Mouse (Mus musculus): Measurements from ENCODE around the gene Cplane1. TPM values are rescaled to one million over a fixed set of nuclear protein-coding genes. Genes with fewer than 3 reads are reported as not detected.
"Not testable (repeated sequence)": the region's sequence is repeated elsewhere in the genome, so short reads cannot be mapped to it uniquely, and the experiment has no call there.

Cplane1 gene
- polyA plus RNA-seq, 1 experiment from 2014 or later: 11.1 TPM

GRCm38 (mm10) chr15:8200317-8200716, 31.4 kb downstream of the Cplane1 start:
- Histone ChIP-seq H3K27ac (ENCODE audit: low read depth, low read length) (no peak overlapping the region), H3K4me1 (ENCODE audit: control insufficient read depth, insufficient read depth, low read length) (no peaks in the 10 kb centered on the region), H3K9ac (ENCODE audit: low read length) (no peak overlapping the region), H3K27me3 (ENCODE audit: control insufficient read depth, insufficient read depth, low read length) (no peaks in the 10 kb centered on the region), H3K36me3 (ENCODE audit: control insufficient read depth, insufficient read depth, low read length) (peaks cover 19% of the 10 kb centered on the region), H3K4me3 (ENCODE audit: low read depth, low read length) (no peak overlapping the region), H3K9me3 (ENCODE audit: control insufficient read depth, low read length) (no peaks in the 10 kb centered on the region), H3K4me2 (ENCODE audit: low read depth) (no peak overlapping the region)
- no peak for DNase-seq (ENCODE audit: low spot score)
- no peak for ATAC-seq (ENCODE audit: insufficient read depth, low FRiP score, low TSS enrichment)

- 90% methylated on average over 6 of the region's 6 CpGs for WGBS
- no peaks in the 10 kb centered on the region for H3K9me3 ChIP-seq (ENCODE audit: control insufficient read depth, low read length)
- no peaks in the 10 kb centered on the region for H3K27me3 ChIP-seq (ENCODE audit: control insufficient read depth, insufficient read depth, low read length)
- ATAC-seq (ENCODE audit: insufficient read depth, low FRiP score, low TSS enrichment) (no peak), DNase-seq (ENCODE audit: low spot score) (no peak)
- H3K4me2 ChIP-seq (ENCODE audit: low read depth): no peak overlapping the region
- H3K27ac ChIP-seq (ENCODE audit: low read depth, low read length): no peak overlapping the region
- no peak overlapping the region for H3K4me3 ChIP-seq (ENCODE audit: low read depth, low read length)
- peaks cover 9% of the 10 kb centered on the region for H3K36me3 ChIP-seq (ENCODE audit: control insufficient read depth, insufficient read depth, low read length)
- H3K9ac ChIP-seq (ENCODE audit: low read length): no peak overlapping the region
- H3K4me1 ChIP-seq (ENCODE audit: control insufficient read depth, insufficient read depth, low read length): no peaks in the 10 kb centered on the region
Observed at GRCm38 (mm10) chr15:8208362-8208761, 39.5 kb downstream of the Cplane1 start.

- no peak overlapping the region for H3K4me3 ChIP-seq (ENCODE audit: low read depth, low read length)
- peaks cover 5% of the 10 kb centered on the region; the same call in 1 of the 2 replicates for H3K36me3 ChIP-seq (ENCODE audit: control insufficient read depth, insufficient read depth, low read length)
- no peak overlapping the region for H3K4me2 ChIP-seq (ENCODE audit: low read depth)
- WGBS: 93% methylated on average over 13 of the region's 13 CpGs
- H3K9me3 ChIP-seq (ENCODE audit: control insufficient read depth, low read length): no peaks in the 10 kb centered on the region
- ATAC-seq (ENCODE audit: insufficient read depth, low FRiP score, low TSS enrichment): no peak
- no peak for DNase-seq (ENCODE audit: low spot score)
- no peak overlapping the region for H3K9ac ChIP-seq (ENCODE audit: low read length)
- H3K27me3 ChIP-seq (ENCODE audit: control insufficient read depth, insufficient read depth, low read length): no peaks in the 10 kb centered on the region
- no peaks in the 10 kb centered on the region for H3K4me1 ChIP-seq (ENCODE audit: control insufficient read depth, insufficient read depth, low read length)
- no peak overlapping the region for H3K27ac ChIP-seq (ENCODE audit: low read depth, low read length)
Observed at GRCm38 (mm10) chr15:8214811-8215210, 45.9 kb downstream of the Cplane1 start.

- WGBS: 93% methylated on average over 1 of the region's 1 CpGs
- ATAC-seq (ENCODE audit: insufficient read depth, low FRiP score, low TSS enrichment); H3K27me3 ChIP-seq (ENCODE audit: control insufficient read depth, insufficient read depth, low read length); H3K27ac ChIP-seq (ENCODE audit: low read depth, low read length); DNase-seq (ENCODE audit: low spot score); H3K9me3 ChIP-seq (ENCODE audit: control insufficient read depth, low read length); H3K9ac ChIP-seq (ENCODE audit: low read length); H3K4me2 ChIP-seq (ENCODE audit: low read depth); H3K4me3 ChIP-seq (ENCODE audit: low read depth, low read length); H3K4me1 ChIP-seq (ENCODE audit: control insufficient read depth, insufficient read depth, low read length): not testable (repeated sequence)
- H3K36me3 ChIP-seq (ENCODE audit: control insufficient read depth, insufficient read depth, low read length): peaks cover 26% of the 10 kb centered on the region
Observed at GRCm38 (mm10) chr15:8234167-8234566, 65.3 kb downstream of the Cplane1 start.

GRCm38 (mm10) chr15:8265946-8266345, 97.0 kb downstream of the Cplane1 start:
- H3K4me1 ChIP-seq (ENCODE audit: control insufficient read depth, insufficient read depth, low read length): no peaks in the 10 kb centered on the region
- no peak overlapping the region for H3K27ac ChIP-seq (ENCODE audit: low read depth, low read length)
- WGBS: 84% methylated on average over 3 of the region's 3 CpGs
- ATAC-seq (ENCODE audit: insufficient read depth, low FRiP score, low TSS enrichment) (no peak), DNase-seq (ENCODE audit: low spot score) (no peak)
- H3K4me2 ChIP-seq (ENCODE audit: low read depth): no peak overlapping the region
- H3K9me3 ChIP-seq (ENCODE audit: control insufficient read depth, low read length): no peaks in the 10 kb centered on the region
- no peak overlapping the region for H3K4me3 ChIP-seq (ENCODE audit: low read depth, low read length)
- no peak overlapping the region for H3K9ac ChIP-seq (ENCODE audit: low read length)
- H3K27me3 ChIP-seq (ENCODE audit: control insufficient read depth, insufficient read depth, low read length): no peaks in the 10 kb centered on the region
- peaks cover 10% of the 10 kb centered on the region for H3K36me3 ChIP-seq (ENCODE audit: control insufficient read depth, insufficient read depth, low read length)

GRCm38 (mm10) chr15:8267211-8267610, 98.3 kb downstream of the Cplane1 start:
- H3K4me3 ChIP-seq (ENCODE audit: low read depth, low read length): no peak overlapping the region
- no peak overlapping the region for H3K4me2 ChIP-seq (ENCODE audit: low read depth)
- H3K9ac ChIP-seq (ENCODE audit: low read length): no peak overlapping the region
- peaks cover 12% of the 10 kb centered on the region for H3K36me3 ChIP-seq (ENCODE audit: control insufficient read depth, insufficient read depth, low read length)
- H3K27ac ChIP-seq (ENCODE audit: low read depth, low read length): no peak overlapping the region
- H3K27me3 ChIP-seq (ENCODE audit: control insufficient read depth, insufficient read depth, low read length): no peaks in the 10 kb centered on the region
- no peak for ATAC-seq (ENCODE audit: insufficient read depth, low FRiP score, low TSS enrichment)
- no peaks in the 10 kb centered on the region for H3K4me1 ChIP-seq (ENCODE audit: control insufficient read depth, insufficient read depth, low read length)
- WGBS: 91% methylated on average over 3 of the region's 3 CpGs
- no peak for DNase-seq (ENCODE audit: low spot score)
- no peaks in the 10 kb centered on the region for H3K9me3 ChIP-seq (ENCODE audit: control insufficient read depth, low read length)

- no peak for DNase-seq (ENCODE audit: low spot score)
Observed at GRCm38 (mm10) chr15:8268231-8268630, 99.3 kb downstream of the Cplane1 start.

GRCm38 (mm10) chr15:8271952-8272351, 103.0 kb downstream of the Cplane1 start:
- Histone ChIP-seq H3K4me2 (ENCODE audit: low read depth) (no peak overlapping the region), H3K9ac (ENCODE audit: low read length) (no peak overlapping the region), H3K36me3 (ENCODE audit: control insufficient read depth, insufficient read depth, low read length) (peaks cover 10% of the 10 kb centered on the region), H3K4me3 (ENCODE audit: low read depth, low read length) (no peak overlapping the region), H3K9me3 (ENCODE audit: control insufficient read depth, low read length) (no peaks in the 10 kb centered on the region), H3K4me1 (ENCODE audit: control insufficient read depth, insufficient read depth, low read length) (no peaks in the 10 kb centered on the region), H3K27ac (ENCODE audit: low read depth, low read length) (no peak overlapping the region), H3K27me3 (ENCODE audit: control insufficient read depth, insufficient read depth, low read length) (no peaks in the 10 kb centered on the region)
- ATAC-seq (ENCODE audit: insufficient read depth, low FRiP score, low TSS enrichment) (no peak), DNase-seq (ENCODE audit: low spot score) (no peak)
- 93% methylated on average over 8 of the region's 8 CpGs for WGBS

More at GRCm38 (mm10) chr15:8268231-8268630, 99.3 kb downstream of the Cplane1 start:
- Histone ChIP-seq H3K36me3 (ENCODE audit: control insufficient read depth, insufficient read depth, low read length) (peaks cover 13% of the 10 kb centered on the region), H3K4me3 (ENCODE audit: low read depth, low read length) (no peak overlapping the region), H3K4me2 (ENCODE audit: low read depth) (no peak overlapping the region), H3K27me3 (ENCODE audit: control insufficient read depth, insufficient read depth, low read length) (no peaks in the 10 kb centered on the region), H3K27ac (ENCODE audit: low read depth, low read length) (no peak overlapping the region), H3K9ac (ENCODE audit: low read length) (no peak overlapping the region), H3K9me3 (ENCODE audit: control insufficient read depth, low read length) (no peaks in the 10 kb centered on the region), H3K4me1 (ENCODE audit: control insufficient read depth, insufficient read depth, low read length) (no peaks in the 10 kb centered on the region)
- no peak for ATAC-seq (ENCODE audit: insufficient read depth, low FRiP score, low TSS enrichment)
- WGBS: 92% methylated on average over 8 of the region's 8 CpGs

GRCm38 (mm10) chr15:8277916-8278315, 109.0 kb downstream of the Cplane1 start:
- 91% methylated on average over 4 of the region's 4 CpGs for WGBS
- not testable (repeated sequence) for H3K4me2 ChIP-seq (ENCODE audit: low read depth); H3K4me1 ChIP-seq (ENCODE audit: control insufficient read depth, insufficient read depth, low read length); H3K36me3 ChIP-seq (ENCODE audit: control insufficient read depth, insufficient read depth, low read length); H3K9ac ChIP-seq (ENCODE audit: low read length); H3K9me3 ChIP-seq (ENCODE audit: control insufficient read depth, low read length); H3K27me3 ChIP-seq (ENCODE audit: control insufficient read depth, insufficient read depth, low read length); H3K4me3 ChIP-seq (ENCODE audit: low read depth, low read length); ATAC-seq (ENCODE audit: insufficient read depth, low FRiP score, low TSS enrichment); H3K27ac ChIP-seq (ENCODE audit: low read depth, low read length); DNase-seq (ENCODE audit: low spot score)
